Mouse (Mus musculus) heart, postnatal 14 days (tissue): ENCODE measurements around the gene Morc2b. TPM values are rescaled to one million over a fixed set of nuclear protein-coding genes. Genes with fewer than 3 reads are reported as not detected.
A peak's percentile ranks its signal among the peaks of the same experiment; 100 is the strongest.
"Not testable (repeated sequence)": the region's sequence is repeated elsewhere in the genome, so short reads cannot be mapped to it uniquely, and the experiment has no call there.

Experiments
- DNase-seq, 2 experiments: peaks; one replicate each; pipeline ENCODE4 v3.0.0; 2021 to 2022
- intact Hi-C: fragments of 180-260 bp; cut with DNase I; formaldehyde crosslinking; loops from one replicate; pipeline ENCODE4 v1.15.1; 2025
- long read RNA-seq, 2 experiments: library from polyadenylated mRNA; stranded (forward); transcript quantifications; one replicate each; pipeline ENCODE4 v2.0.0; 2021
- total RNA-seq, 2 experiments: library from RNA; stranded (reverse); gene quantifications; 2 replicates each; pipeline ENCODE4 v1.2.3; 2021

The Morc2b gene
- under 1 TPM; 0.07 TPM for total RNA-seq
- long read RNA-seq, experiment 1 = 0 reads
- long read RNA-seq, experiment 2 = 0 reads

DNA sequence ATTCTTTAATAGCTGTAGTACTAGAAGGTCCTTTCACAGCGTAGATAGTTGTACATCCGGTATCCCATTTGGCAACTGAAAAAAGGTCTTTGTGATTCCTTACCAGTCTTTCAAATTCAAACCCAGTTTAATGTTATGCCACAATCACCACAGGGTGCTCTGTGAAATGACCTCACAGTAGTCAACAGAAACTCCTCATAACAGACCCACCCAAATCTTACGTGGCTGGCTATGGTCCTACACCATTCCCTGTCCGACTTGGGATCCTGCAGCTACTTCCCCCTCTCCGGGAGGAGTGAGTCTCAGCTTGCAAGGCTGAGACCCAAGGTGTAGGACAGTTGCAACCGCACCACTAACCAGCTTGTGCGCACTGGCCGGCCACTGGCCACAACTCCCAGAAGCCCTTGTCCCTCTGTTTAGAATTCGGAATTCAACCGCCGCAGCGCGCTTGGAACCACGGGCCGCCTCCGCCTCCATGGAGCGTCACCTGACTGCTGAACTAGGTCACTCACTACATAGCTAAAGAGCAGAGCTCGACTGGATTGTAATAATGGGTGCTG, at the start of gene Morc2b:
TSS of gene Morc2b (minus strand) at position 423 of the 560 bp plus-strand sequence.
- DNase-seq = no peak

DNA sequence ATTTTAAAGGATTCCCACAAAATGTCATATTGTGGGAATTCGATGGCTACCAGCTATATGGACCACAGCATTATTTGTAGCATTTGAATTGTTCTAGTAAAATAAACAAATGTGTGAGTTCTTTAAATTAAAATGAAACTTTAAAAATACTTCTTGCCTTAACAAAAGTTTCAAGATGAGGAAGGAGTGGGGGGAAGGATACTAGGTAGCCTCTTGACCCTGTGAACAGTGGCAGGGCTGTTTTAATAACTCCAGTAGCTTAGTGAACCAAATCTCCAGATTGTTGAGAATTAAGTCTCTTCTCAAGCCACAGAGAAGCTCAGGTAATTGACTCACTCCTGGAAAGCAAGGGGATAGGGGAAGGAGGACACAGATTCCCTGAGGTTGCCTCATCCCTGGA, 28.7 kb upstream of the Morc2b start, which contains the start of gene Olfr55:
TSS of gene Olfr55 (plus strand) at position 301 of the 400 bp plus-strand sequence.
- intact Hi-C loops, DNase-seq: not testable (repeated sequence)

More for the DNA sequence above, at the start of gene Morc2b:
- intact Hi-C loops = no loop called here

DNA sequence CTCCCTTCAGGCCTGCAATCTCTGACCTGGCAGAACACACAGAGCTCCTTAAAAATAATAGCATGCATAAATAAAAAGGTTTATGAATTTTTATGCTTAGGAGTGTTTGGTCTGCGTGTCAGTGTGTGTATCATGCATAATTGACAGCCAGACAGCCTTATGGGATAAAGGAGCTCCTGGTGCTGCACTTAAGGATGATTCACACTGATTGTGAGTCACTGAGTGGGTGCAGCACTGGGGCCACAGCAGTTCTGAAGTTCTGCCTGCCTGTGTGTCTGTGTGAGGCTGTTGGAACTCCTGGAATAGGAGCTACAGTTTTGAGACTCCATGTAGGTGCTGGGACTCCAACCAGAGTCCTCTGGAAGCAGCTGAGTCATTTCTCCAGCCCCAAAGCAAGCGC, 13.2 kb downstream of the Morc2b start:
- DNase-seq = no peak
- intact Hi-C loops = no loop called here

DNA sequence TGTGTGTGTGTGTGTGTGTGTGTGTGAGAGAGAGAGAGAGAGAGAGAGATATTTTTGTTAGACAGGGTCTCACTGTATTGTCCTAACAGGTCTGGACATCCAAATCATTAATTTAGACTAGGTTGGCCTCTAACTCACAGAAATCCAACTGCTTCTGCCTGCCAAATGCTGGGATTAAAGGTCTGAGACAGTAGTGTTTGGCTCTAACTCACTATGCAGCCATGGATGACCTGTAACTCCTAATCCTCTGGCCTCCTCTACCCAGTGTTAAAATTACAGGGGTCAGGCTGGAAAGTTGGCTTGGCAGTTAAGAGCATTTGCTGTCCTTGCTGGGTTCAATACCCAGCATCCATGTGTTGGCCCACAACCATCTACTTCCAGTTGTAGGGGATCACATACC, 14.9 kb downstream of the Morc2b start:
- intact Hi-C loops = no loop called here

DNA sequence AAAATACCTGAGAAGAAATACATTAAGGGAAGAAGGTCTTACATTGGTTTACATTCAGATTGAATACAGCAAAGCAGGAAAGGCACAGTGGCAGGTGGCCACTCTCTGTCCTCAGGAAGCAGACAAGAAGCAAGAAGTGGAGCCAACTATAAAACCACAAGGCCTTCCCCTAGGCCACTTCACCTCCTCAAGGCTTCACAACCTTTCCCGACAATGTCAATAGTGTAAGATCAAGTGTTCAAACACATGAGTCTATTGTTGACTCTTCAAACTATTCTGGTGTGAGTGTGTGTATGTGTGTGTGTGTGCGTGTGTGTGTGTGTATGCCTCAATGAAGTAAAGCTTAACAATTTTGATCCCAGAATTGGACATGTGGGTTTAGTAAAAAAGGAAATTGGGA, 42.1 kb downstream of the Morc2b start:
- intact Hi-C loops = no loop called here
- no peak for DNase-seq

More for the DNA sequence above, 14.9 kb downstream of the Morc2b start:
- no peak for DNase-seq

DNA sequence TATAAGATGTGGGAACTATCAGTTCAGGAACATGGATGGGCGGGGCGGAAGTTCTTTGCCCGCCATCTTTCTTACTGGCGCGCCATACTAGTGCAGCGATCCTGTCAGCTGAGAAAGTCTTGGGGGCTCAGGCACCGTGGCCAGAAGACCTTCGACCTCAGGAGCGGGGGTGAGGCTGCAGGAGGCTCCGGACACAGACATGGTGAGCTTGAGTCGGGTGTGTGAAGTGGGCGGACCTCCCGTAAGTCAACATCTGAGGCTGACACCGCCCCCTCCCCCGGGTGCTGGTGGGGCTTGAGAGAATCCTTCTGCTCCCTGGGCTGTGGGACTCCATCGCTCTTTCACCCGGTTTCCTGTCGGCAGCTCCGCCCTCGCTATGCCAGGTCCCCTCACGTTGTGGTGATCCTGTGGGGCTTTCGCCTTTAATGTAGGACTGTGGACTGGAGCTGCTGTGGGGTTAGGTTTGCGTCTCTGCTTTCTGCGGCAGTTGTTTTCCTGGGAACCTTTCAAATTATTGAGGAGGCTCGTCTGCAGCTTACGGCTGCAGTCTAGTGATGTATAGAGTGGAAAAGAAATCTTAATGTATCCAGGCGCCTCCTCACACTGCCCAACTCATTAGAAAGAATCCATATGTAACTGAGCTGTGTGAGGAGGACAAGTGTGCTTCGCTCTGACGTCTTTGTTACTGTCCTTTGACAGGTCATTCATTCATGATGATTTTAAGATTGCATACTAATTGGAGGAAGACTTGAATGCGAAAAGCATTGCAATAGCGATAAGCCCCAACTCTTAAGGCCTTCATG, 46.9 kb downstream of the Morc2b start:
- peak; percentile 74 to 83 for DNase-seq
- intact Hi-C loops = loop anchor here (5.0 kb wide), 2 partner anchors 100 to 305 kb away; partner anchors contain the start of gene Zfp952

DNA sequence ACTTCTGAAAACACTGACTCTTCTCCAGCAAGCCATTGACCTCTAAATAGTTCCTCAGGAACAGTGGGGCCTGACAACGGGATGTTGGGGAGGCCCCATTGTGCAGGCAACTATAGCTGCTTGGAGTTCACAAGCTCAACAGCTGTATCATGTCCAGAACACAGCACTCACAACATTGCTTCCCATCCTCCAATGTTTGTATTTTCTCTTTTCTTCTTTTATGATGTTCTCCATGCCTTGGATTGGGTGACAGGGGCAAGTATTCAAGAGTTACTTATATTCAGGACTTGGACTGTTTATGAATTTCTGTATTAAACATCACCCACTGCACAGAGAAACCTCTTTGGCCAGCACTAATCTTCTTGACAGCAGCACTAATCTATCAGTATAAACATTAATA, 47.9 kb downstream of the Morc2b start:
- intact Hi-C loops = loop anchor here (5.0 kb wide), 2 partner anchors 99 to 306 kb away; partner anchors contain the start of gene Zfp952
- DNase-seq = no peak

DNA sequence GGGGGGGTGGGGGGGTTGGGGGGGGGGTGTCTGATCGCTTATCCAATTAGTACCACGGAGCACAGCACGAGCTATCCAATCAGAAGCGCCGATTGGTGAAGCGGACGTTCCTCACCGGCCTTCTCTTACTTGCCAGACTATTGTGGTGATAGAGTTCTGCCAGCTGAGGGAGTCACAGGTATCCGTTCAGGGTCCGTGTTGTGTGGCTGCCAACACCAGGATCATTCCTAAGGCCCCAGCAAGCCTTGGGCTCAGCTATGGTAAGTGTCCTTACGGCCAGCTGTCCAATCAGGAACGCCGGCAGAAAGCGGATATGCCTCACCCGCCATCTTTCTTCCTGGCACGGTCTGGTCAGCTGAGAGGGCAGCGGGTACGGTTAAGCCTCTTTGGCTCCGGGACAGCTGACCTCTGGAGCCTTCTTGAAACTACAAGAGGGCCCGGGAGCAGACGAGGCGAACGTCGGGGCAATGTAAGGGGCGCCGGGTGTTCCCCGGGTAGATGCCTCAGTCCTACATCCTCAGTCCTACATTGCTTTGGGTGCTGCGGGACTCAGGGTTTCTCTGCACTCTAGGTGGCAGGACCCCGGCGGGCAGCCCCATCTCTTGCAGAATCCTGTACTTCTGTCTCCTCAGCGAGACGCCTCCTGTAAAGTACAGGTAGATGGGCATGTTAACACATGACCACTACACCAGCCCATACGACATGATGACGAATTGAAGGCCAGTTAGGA, 50.1 kb downstream of the Morc2b start, which contains the start of gene Zfp563:
TSS of gene Zfp563 (plus strand) at position 91 of the 730 bp plus-strand sequence.
- intact Hi-C loops = no loop called here
- DNase-seq = peak; percentile 91 to 95

DNA sequence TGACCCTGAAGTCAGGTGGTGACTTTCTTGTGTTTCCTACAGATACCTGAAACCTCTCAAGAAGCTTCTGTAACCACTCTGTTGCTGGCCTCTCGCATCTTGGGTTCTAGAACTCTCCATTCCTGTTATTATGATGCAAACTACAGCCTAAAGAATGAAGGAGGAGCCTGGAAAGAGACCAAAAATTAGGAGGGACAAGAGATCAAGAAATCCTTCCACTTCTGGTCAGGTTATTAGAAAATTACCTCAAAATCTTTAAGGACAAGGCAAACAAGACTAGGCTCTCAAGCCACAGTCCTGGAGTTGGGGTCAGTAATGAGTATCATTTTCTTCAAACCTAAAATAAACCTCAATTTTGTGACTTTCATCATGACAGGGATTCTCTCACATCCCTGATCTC, 71.5 kb downstream of the Morc2b start, which contains the start of gene 4921501E09Rik:
TSS of gene 4921501E09Rik (minus strand) at position 101 of the 400 bp plus-strand sequence.
- no peak for DNase-seq
- intact Hi-C loops = no loop called here

Other genes starting within 250 kb of the Morc2b start
- gene Zfp870, start 248.0 kb downstream of the Morc2b start, total RNA-seq = 1 to 10 TPM; 7.3 to 9.0 TPM
- gene Cyp4f14, start 222.3 kb downstream of the Morc2b start, total RNA-seq = not detected
- 10 to 100 TPM; 13.8 to 22.3 TPM for gene Cyp4f13, start 192.3 kb downstream of the Morc2b start, total RNA-seq
- 1 to 10 TPM; 2.6 to 3.3 TPM for gene Zfp472, start 173.9 kb downstream of the Morc2b start, total RNA-seq
- 1 to 10 TPM; 6.8 to 7.6 TPM for gene Zfp952, start 146.6 kb downstream of the Morc2b start, total RNA-seq
- gene Zfp763, start 106.3 kb downstream of the Morc2b start, total RNA-seq = 1 to 10 TPM; 3.8 to 4.2 TPM
- not detected for gene 4921501E09Rik, start 71.6 kb downstream of the Morc2b start, total RNA-seq
- 1 to 10 TPM; 5.4 to 5.7 TPM for gene Zfp563, start 50.4 kb downstream of the Morc2b start, total RNA-seq
- gene Olfr55, start 28.8 kb upstream of the Morc2b start, total RNA-seq = not detected
- not detected for gene Olfr239, start 51.6 kb upstream of the Morc2b start, total RNA-seq
- gene Olfr1564, start 82.0 kb upstream of the Morc2b start, total RNA-seq = under 1 TPM; 0.26 to 0.27 TPM
- gene Zfp955a, start 115.5 kb upstream of the Morc2b start, total RNA-seq = 10 to 100 TPM; 11.2 to 12.4 TPM
- gene Olfr63, start 125.0 kb upstream of the Morc2b start, total RNA-seq = not detected
- 10 to 100 TPM; 12.8 to 14.2 TPM for gene Zfp955b, start 149.9 kb upstream of the Morc2b start, total RNA-seq
- gene Zfp81, start 219.2 kb upstream of the Morc2b start, total RNA-seq = 1 to 10 TPM; 6.0 to 6.1 TPM